Mouse (Mus musculus): Measurements from ENCODE around the gene Fchsd2. TPM values are rescaled to one million over a fixed set of nuclear protein-coding genes. Genes with fewer than 3 reads are reported as not detected.

The Fchsd2 gene
- polyA plus RNA-seq (2017; shearing (Covaris generic)), result 10 to 100 TPM; 31.3 to 40.6 TPM

DNA sequence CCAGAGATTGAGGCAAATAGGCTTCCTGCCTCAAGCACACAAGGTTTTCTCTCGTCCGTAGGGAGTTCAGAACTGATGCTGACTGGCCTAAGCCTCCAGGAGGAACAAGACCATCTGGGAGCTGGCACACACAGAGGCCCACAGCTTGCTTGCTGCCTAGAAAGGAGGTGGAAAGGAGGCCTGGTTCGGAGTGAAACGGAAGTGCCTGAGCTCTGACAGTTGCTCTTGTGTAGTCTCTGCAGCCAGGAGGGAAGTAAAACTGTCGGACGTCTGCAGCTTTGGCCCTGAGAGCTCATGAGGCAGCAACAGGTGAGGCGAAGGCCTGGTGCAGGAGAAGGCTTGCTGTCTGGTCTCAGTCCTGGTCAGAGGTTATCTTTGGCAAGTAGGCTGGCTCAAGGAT lies at the start of gene Fchsd2:
Gene Fchsd2, plus strand, starts transcription at position 246 of the 400 bp plus-strand sequence.
- no peak for ATAC-seq

DNA sequence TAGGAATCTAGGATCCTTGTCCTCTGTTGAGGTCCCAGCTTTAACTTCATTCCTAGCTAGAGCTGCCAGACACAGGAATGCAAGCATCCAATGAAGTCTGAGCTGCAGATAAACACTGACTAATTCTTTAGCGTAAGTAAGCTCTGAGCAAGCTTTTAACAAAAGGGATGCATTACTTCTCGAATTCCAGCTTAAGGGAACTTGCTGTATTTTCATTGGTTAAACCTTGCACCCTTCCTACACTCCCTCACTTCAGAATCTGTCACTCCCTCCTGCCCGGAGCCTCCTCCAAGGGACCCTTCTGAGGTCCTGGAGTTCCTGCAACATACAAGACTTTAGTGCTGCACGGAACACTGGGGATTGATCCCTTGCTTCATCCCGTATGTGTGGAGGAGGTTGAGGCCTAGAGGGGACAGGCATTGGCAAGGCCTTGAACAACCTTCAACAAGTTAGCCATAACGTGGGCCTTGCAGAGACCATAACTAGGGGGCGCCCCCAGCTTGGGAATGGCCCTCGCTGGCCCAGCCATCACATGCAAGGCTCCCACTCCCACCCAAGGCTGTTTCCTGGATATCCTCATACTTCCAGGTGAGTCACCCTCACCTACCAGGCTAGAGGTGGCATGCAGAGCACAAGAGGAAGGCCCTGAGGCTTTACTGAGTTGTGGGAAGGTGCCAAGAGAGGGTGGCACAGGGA lies 48.7 kb upstream of the Fchsd2 start:
- ATAC-seq, result no peak

- ATAC-seq, result no peak
Measured at GRCm38 (mm10) chr7:101048247-101048646, 44.4 kb upstream of the Fchsd2 start.

- ATAC-seq, result no peak
Measured at GRCm38 (mm10) chr7:101049326-101050087, 43.2 kb upstream of the Fchsd2 start.

GRCm38 (mm10) chr7:101050724-101051550 lies 41.7 kb upstream of the Fchsd2 start:
- ATAC-seq, result no peak

- no peak for ATAC-seq
Measured at GRCm38 (mm10) chr7:101051551-101052221, 41.0 kb upstream of the Fchsd2 start.

DNA sequence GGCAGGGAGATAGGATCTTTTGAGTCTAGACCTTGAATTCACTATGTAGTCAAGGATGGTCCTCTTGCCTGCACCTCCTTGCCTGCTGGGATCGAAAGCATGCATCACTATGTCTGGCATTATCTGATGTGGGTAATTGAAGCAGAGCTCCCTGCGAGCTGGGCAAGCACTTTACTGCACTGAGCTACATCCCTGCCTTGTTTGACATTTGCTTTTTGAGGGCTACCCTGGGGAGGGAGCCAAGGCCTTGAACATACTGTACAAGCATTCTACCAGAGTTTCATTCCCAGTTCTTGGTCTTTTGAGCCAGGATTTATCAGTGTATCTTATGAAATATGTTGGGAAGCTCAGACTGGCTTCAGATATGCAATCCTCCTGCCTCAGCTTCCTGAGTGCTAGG lies 39.5 kb upstream of the Fchsd2 start:
- no peak for ATAC-seq

- no peak for ATAC-seq
Measured at GRCm38 (mm10) chr7:101057309-101057708, 35.4 kb upstream of the Fchsd2 start.

GRCm38 (mm10) chr7:101059188-101059587 lies 33.5 kb upstream of the Fchsd2 start:
- no peak for ATAC-seq

DNA sequence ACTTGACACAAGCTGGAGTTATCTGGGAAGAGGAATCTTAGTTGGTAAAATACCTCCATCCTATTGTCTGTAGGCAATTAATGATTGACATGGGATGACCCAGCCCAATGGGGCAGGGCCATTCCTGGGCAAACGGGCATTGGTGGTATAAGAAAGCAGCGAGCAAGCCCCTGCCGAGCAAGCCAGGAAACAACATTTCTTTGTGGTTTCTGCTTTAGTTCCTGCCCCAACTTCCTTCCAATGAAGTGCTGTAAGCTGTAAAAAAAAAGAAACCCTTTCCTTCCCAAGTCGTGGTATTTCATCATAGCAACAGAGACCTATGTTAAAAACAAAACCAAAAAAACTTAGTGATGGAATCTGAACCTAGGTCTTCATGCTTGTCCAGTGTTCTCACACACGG lies 32.2 kb upstream of the Fchsd2 start:
- peak; percentile 81 for ATAC-seq

- ATAC-seq, result no peak
Measured at GRCm38 (mm10) chr7:101061381-101061780, 31.3 kb upstream of the Fchsd2 start.

DNA sequence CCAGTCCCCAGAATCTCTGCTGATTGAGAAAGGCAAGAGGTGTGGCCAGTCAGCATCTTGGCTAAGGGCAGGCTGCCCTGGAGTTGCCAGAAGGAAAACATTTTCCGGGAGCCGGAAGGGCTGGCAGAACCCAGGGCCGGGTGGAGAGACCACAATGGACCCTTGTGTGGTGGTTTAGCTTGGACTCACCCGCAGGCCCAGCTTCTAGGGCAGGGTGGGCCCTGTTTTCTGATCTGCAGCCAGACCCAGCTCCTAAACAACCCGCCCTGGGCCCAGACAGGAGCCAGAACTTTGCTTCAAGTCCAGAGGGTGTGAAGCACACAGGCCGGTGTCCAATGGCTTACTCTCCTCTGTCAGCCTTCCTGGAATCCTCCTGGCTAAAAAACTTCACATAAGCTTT lies 30.4 kb upstream of the Fchsd2 start:
- ATAC-seq, result no peak

GRCm38 (mm10) chr7:101063523-101063922 lies 29.1 kb upstream of the Fchsd2 start:
- ATAC-seq, result no peak

DNA sequence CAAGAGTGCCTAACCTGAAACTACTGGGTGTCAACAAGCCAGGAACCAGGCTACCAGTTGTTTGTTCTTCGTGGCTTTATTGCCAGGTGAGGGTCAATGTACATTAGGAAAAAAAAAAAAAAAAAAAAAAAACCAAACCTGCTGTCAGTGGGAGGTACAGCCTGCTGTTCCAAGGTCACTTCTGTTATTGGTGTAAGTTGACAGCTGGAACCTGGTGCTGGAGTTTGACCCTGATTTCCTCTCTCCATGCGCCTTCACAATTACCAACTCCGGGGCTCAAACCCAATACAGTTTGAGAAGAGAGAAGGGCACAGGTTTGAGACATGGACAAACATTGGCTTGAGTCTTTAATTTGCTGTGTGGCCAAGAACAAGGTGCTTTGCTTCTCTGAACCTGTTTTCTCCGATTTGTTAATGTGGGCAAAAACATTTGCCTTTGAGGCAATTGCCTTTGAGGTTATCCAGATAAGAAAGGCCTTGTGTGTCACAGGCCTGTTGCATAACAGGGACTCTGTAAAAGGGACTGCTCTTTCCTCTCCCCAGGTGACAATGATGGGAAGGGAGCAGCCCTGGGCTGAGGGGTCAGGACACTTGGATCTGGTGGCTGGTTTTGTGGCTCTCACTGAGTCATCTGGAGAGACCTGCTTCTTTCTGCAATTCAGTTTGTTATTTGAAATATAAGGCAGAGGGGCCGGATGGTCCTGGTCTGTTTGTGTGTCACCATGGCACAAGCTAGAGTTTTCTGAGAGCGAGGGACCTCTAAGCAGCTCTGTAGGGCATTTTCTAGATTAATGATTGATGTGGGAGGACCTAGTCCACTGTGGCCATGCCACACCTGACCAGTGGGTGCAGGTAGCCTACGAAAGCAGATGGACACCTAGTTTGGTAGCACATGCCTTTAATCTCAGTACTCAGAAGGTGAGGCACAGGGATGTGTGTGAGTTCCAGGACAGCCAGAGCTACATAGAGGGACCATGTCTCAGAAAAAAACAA lies 27.7 kb upstream of the Fchsd2 start:
- no peak for ATAC-seq

- ATAC-seq, result no peak
Measured at GRCm38 (mm10) chr7:101066009-101066408, 26.7 kb upstream of the Fchsd2 start.

DNA sequence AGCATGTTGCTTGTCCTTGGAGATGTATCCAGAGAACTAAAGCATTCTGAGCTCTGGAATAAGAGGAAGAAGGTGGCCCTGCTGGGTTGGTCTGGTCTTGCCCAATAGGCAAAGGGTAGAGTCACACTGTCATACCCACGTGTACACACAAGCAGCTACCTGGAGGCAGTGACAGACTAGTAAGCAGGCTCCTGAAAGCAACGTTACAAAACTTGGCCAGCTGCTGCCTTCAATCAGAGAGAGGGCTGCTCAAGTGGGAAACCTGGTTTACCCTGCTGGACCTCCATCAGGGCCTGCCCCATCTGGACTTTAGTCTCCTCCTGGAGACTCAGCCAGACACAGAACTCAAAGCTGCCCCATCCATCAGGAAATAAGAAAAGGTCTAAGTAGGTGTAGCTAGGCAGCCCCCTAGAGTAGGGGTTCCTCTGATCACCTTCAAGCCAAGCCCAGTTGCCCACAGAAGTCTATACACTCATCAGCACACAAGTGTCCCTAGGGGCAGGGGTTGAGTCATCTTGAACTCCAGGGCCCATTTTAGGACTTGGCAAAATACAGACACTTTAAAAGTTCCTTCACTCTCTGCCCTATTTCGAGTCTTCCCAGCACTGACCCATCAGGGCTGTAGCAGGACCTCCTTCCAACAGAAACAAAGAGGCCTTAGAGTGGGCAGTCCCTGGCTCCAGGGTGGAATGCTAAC lies 25.9 kb upstream of the Fchsd2 start:
- no peak for ATAC-seq

- no peak for ATAC-seq
Measured at GRCm38 (mm10) chr7:101067521-101067920, 25.1 kb upstream of the Fchsd2 start.

DNA sequence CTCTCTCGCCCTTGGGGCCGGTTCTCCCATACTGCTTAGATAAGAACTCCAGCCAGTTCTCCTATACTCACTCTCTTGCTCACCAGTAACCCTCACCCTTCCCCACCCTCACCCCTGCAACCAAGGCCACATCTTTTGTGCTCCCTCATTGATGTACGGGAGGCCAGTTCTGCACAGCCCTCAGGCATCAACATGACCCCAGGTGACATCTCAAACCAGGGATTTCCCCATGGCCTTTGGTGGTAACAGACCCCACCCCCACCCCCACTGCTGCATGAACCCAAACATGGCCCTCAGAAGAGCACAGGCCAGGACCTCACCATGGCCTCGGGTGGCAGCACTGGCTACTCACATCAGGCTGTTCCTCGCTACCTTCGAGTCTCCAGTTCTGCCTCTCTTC lies 23.4 kb upstream of the Fchsd2 start:
- no peak for ATAC-seq

DNA sequence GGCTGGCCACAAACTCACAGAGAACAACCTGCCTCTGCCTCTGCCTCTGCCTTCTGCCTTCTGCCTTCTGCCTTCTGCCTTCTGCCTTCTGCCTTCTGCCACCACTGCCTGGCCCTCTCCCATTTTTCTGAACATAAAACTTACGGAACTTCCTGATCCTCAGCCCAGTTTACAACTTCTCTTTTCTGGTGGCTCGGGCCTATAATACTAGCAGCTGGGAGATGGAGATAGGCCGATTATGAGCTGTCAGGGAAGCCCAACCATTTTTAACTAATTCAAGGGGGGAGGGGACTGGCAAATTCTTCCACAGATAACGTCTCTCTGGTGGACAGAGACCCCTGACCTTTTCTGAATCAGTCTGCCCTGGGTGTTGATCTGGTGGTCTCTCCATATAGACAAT lies 22.3 kb upstream of the Fchsd2 start:
- ATAC-seq, result no peak

- ATAC-seq, result peak; percentile 84
Measured at GRCm38 (mm10) chr7:101071020-101071419, 21.6 kb upstream of the Fchsd2 start.

All from activated CD4-positive, CD25-positive, alpha-beta regulatory T cell, adult 4 months (primary cell).